Mouse (Mus musculus) hindbrain, embryonic 16.5 days (tissue): ENCODE measurements around the gene Trnau1ap. TPM values are rescaled to one million over a fixed set of nuclear protein-coding genes. Genes with fewer than 3 reads are reported as not detected.
"Not testable (repeated sequence)": the region's sequence is repeated elsewhere in the genome, so short reads cannot be mapped to it uniquely, and the experiment has no call there.

ENCODE experiments used
- ATAC-seq: fragments of 200-750 bp; cut with Nextera tagmentation; 2 replicates; pipeline ENCODE4 v1.8.0; 2017; ENCODE audit warnings: moderate TSS enrichment, moderate library complexity
- H3K27ac ChIP-seq: fragments of 300-500 bp; sonication (generic); 2 replicates; pipeline ENCODE4 v1.5.1; 2014; ENCODE audit warnings: low read depth, mild to moderate bottlenecking, control low read depth, low read length, moderate library complexity
- H3K27me3 ChIP-seq: fragments of 300-500 bp; sonication (generic); replicated peaks from 2 replicates; pipeline ENCODE4 v1.6.1; 2014; ENCODE audit warnings: low read length; ENCODE audit not compliant: control insufficient read depth, insufficient read depth
- H3K36me3 ChIP-seq: fragments of 300-500 bp; sonication (generic); 2 replicates; pipeline ENCODE4 v1.6.1; 2014; ENCODE audit warnings: mild to moderate bottlenecking, low read length, moderate library complexity, mixed read lengths; ENCODE audit not compliant: control insufficient read depth, insufficient read depth
- H3K4me1 ChIP-seq: fragments of 300-500 bp; sonication (generic); 2 replicates; pipeline ENCODE4 v1.6.1; 2014; ENCODE audit warnings: low read depth, low read length; ENCODE audit not compliant: control insufficient read depth, insufficient read depth
- H3K4me2 ChIP-seq: fragments of 300-500 bp; sonication (generic); 2 replicates; pipeline ENCODE4 v1.6.1; 2014; ENCODE audit warnings: mild to moderate bottlenecking, low read length, control low read depth, moderate library complexity
- H3K4me3 ChIP-seq: fragments of 300-500 bp; sonication (generic); 2 replicates; pipeline ENCODE4 v1.5.1; 2014; ENCODE audit warnings: mild to moderate bottlenecking, low read length, control low read depth, moderate library complexity
- H3K9ac ChIP-seq: fragments of 300-500 bp; sonication (generic); 2 replicates; pipeline ENCODE4 v1.6.1; 2014; ENCODE audit warnings: low read depth, mild to moderate bottlenecking, control low read depth, low read length, moderate library complexity
- H3K9me3 ChIP-seq: fragments of 300-500 bp; sonication (generic); 2 replicates; pipeline ENCODE4 v1.6.1; 2014; ENCODE audit warnings: mild to moderate bottlenecking, low read length, moderate library complexity; ENCODE audit not compliant: control insufficient read depth
- WGBS: fragments of 180-500 bp; shearing (Covaris S2); extraction: QIAGEN DNeasy Blood & Tissue Kit; methylation state at CpG from one replicate; pipeline ENCODE4 v1.1.7; 2014; 5-methylcytosine and 5-hydroxymethylcytosine counted together
- polyA plus RNA-seq: library from polyadenylated mRNA; unstranded; fragments of >200 nt; fragmentation: Nextera tagmentation; extraction: Ambion mirVana; gene quantifications from 2 replicates; pipeline ENCODE4 v1.2.1, GENCODE M21; 2015

The Trnau1ap gene
- polyA plus RNA-seq, 1 experiment from 2014 or later: 75.2 TPM

GRCm38 (mm10) chr4:132306004-132306403 is 23.3 kb downstream of the Trnau1ap start:
- Histone ChIP-seq H3K36me3 (peaks cover 11% of the 10 kb centered on the region), H3K4me2 (no peak overlapping the region), H3K27ac (no peak overlapping the region), H3K9me3 (no peaks in the 10 kb centered on the region), H3K9ac (no peak overlapping the region), H3K4me3 (no peak overlapping the region), H3K4me1 (peaks cover 14% of the 10 kb centered on the region), H3K27me3 (no peaks in the 10 kb centered on the region)
- 72% methylated on average over 6 of the region's 6 CpGs for WGBS
- no peak for ATAC-seq

GRCm38 (mm10) chr4:132305276-132305675 is 24.1 kb downstream of the Trnau1ap start:
- H3K9ac ChIP-seq: no peak overlapping the region
- H3K4me2 ChIP-seq: no peak overlapping the region
- peaks cover 12% of the 10 kb centered on the region for H3K4me1 ChIP-seq
- no peak for ATAC-seq
- no peak overlapping the region for H3K27ac ChIP-seq
- no peaks in the 10 kb centered on the region for H3K27me3 ChIP-seq
- H3K4me3 ChIP-seq: no peak overlapping the region
- peaks cover 4% of the 10 kb centered on the region for H3K36me3 ChIP-seq
- 89% methylated on average over 8 of the region's 8 CpGs for WGBS
- H3K9me3 ChIP-seq: no peaks in the 10 kb centered on the region

GRCm38 (mm10) chr4:132303484-132303883 is 25.9 kb downstream of the Trnau1ap start:
- Histone ChIP-seq H3K4me3 (peak overlapping the region; percentile 51), H3K4me2 (peak overlapping the region; percentile 80), H3K9ac (peak overlapping the region; percentile 70)
- not testable (repeated sequence) for H3K9me3 ChIP-seq, ATAC-seq, H3K36me3 ChIP-seq, H3K4me1 ChIP-seq, H3K27ac ChIP-seq, H3K27me3 ChIP-seq
- 55% methylated on average over 6 of the region's 6 CpGs for WGBS

- no peaks in the 10 kb centered on the region for H3K9me3 ChIP-seq
- no peaks in the 10 kb centered on the region for H3K36me3 ChIP-seq
- H3K4me3 ChIP-seq: peak within 1 kb of the TSS; percentile 51
- no peaks in the 10 kb centered on the region for H3K27me3 ChIP-seq
- peak; percentile 79 for ATAC-seq
- no peak within 1 kb of the TSS for H3K27ac ChIP-seq
- H3K4me1 ChIP-seq: 0 out of 2 replicates have a peak, but pooled peaks cover 4% of the 10 kb centered on the region
- peak within 1 kb of the TSS; percentile 70 for H3K9ac ChIP-seq
- 2% methylated on average over 27 of the region's 31 CpGs for WGBS
- H3K4me2 ChIP-seq: peak within 1 kb of the TSS; percentile 80
Observed at GRCm38 (mm10) chr4:132302939-132303479, 26.3 kb downstream of the Trnau1ap start, which contains the start of gene Rab42. Gene Rab42, minus strand, starts transcription at chr4:132303385.

GRCm38 (mm10) chr4:132301965-132302938 is 27.1 kb downstream of the Trnau1ap start:
- H3K4me1 ChIP-seq: 0 out of 2 replicates have a peak, but pooled peaks cover 4% of the 10 kb centered on the region
- peak; percentile 28; the same call in 1 of the 2 replicates for ATAC-seq
- WGBS: 75% methylated on average over 16 of the region's 16 CpGs
- no peaks in the 10 kb centered on the region for H3K27me3 ChIP-seq
- peak overlapping the region; percentile 80 for H3K4me2 ChIP-seq
- H3K36me3 ChIP-seq: no peaks in the 10 kb centered on the region
- H3K9ac ChIP-seq: peak overlapping the region; percentile 70
- no peak overlapping the region for H3K27ac ChIP-seq
- H3K9me3 ChIP-seq: no peaks in the 10 kb centered on the region
- H3K4me3 ChIP-seq: peak overlapping the region; percentile 51

GRCm38 (mm10) chr4:132301486-132301885 is 27.9 kb downstream of the Trnau1ap start:
- H3K36me3 ChIP-seq: no peaks in the 10 kb centered on the region
- no peaks in the 10 kb centered on the region for H3K27me3 ChIP-seq
- 0 out of 2 replicates have a peak, but pooled peaks cover 4% of the 10 kb centered on the region for H3K4me1 ChIP-seq
- 89% methylated on average over 6 of the region's 6 CpGs for WGBS
- no peaks in the 10 kb centered on the region for H3K9me3 ChIP-seq
- H3K9ac ChIP-seq: no peak overlapping the region
- H3K4me2 ChIP-seq: no peak overlapping the region
- H3K27ac ChIP-seq: no peak overlapping the region
- no peak overlapping the region for H3K4me3 ChIP-seq
- ATAC-seq: no peak

GRCm38 (mm10) chr4:132299849-132300248 is 29.5 kb downstream of the Trnau1ap start:
- Histone ChIP-seq H3K9me3 (no peaks in the 10 kb centered on the region), H3K4me3 (no peak overlapping the region), H3K4me2 (no peak overlapping the region), H3K9ac (no peak overlapping the region), H3K4me1 (0 out of 2 replicates have a peak, but pooled peaks cover 4% of the 10 kb centered on the region), H3K27me3 (no peaks in the 10 kb centered on the region), H3K36me3 (no peaks in the 10 kb centered on the region), H3K27ac (no peak overlapping the region)
- WGBS: 76% methylated on average over 1 of the region's 1 CpGs
- ATAC-seq: no peak

- H3K36me3 ChIP-seq: peaks cover 8% of the 10 kb centered on the region; the same call in 1 of the 2 replicates
- no peak overlapping the region for H3K9ac ChIP-seq
- H3K4me1 ChIP-seq: no peaks in the 10 kb centered on the region
- no peak overlapping the region for H3K27ac ChIP-seq
- WGBS: 44% methylated on average over 8 of the region's 8 CpGs
- no peak overlapping the region for H3K4me2 ChIP-seq
- no peaks in the 10 kb centered on the region for H3K9me3 ChIP-seq
- no peak for ATAC-seq
- no peaks in the 10 kb centered on the region for H3K27me3 ChIP-seq
- H3K4me3 ChIP-seq: no peak overlapping the region
Observed at GRCm38 (mm10) chr4:132295696-132296390, 33.5 kb downstream of the Trnau1ap start.
